Mouse (Mus musculus) embryo, embryonic 10.5 days (tissue): ENCODE measurements around the gene Selenop.

Source experiments
- DNase-seq: peaks from one replicate; pipeline ENCODE4 v3.0.0-alpha.2; 2015; ENCODE audit warnings: low spot score

Gene Selenop

DNA sequence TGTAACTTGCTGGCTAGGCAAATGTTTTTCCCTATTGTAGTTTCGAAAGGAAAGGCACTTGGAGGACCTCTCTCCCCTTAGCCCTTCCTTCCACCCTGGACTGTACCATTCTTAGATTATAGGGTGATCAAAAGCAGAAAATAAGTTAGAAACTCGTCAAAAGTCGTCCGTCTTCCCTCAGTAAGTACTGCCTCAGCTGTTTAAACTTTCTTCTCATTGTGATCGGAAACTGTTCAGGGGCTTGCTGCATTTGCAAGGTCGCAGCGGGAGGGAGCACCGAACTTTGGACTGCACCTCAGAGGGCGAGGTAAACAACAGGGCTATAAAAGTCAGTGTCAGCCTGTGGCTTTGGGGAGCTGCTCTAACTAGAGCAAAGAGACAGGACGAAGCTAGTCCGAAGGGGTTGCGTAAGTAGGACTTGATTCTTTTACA is 2.3 kb downstream of the Selenop start:
- DNase-seq = peak; percentile 77

DNA sequence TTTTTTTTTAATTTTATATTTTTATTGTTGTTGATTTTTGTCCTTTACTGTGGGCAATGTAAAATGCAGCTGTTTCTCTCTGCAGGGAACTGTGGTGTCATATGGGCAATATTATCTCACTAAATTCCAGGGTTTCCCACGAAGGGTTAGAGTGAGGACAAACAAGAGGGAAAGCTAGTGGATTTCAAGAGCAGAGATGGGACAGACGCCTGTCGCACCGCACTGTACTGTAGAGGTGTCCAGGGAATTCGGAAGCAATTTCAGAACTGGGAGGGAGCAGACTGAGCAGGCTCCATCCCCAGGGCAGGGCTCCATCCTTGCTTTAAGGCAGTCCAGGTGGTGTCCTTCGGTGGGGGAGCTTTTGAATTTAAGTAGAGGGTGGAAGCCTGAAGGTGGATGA is 2.9 kb downstream of the Selenop start:
- DNase-seq = peak; percentile 7

DNA sequence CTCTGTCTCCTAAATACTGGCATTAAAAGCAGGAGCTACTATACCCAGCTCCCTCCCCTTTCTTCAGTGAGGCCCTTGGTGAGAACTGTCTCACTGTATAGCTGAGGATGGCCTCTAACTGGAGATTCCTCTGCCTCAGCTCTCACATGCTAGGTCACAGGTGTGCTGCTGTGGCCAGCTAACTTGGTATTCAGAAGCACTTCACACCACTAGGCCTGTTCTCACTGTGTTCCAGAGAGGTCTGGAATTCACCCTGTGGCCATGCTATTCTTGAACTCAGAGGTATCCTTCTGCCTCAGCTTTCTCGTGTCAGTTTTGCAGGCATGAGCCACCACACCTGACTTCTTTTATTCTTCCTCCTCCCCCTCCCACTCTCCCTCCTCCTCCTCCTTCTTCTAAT is 4.8 kb downstream of the Selenop start:
- no peak for DNase-seq

DNA sequence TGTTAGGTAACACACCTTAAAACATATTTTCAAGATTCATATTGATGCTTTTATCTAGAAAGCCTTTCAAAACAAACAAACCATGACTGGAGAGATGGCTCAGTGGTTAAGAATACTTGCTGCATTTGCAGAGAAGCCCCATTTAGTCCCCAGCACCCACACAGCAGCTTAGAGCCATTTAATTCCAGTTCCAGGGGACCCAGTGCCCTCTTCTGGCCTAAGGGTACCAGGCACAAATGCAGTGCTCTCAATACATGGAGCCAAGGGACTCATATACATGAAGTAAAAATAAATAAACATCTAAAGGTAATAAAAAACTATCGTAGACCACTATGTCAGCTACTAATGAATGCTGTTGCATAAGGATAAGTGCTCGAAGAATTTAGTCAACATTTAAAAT is 9.0 kb downstream of the Selenop start:
- DNase-seq = no peak

DNA sequence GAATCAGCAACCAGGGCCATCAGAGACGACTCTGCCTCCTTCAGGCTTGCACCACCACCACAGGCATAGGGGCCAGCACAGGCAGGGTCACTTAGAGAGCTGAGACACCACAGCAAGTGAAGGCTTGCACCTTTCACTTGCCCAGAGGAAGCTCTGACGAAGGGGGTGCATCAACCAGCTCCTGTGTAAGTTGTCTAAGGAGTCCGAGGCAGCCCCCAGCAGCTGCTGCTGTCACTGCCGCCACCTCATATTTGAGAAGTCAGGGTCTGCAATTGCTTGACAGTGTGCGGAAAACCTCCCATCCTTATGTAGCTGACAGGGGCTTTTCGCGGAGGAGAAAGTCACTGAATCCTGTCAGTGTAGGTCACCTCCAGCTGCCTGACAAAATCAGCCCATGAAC is 10.9 kb downstream of the Selenop start:
- no peak for DNase-seq

DNA sequence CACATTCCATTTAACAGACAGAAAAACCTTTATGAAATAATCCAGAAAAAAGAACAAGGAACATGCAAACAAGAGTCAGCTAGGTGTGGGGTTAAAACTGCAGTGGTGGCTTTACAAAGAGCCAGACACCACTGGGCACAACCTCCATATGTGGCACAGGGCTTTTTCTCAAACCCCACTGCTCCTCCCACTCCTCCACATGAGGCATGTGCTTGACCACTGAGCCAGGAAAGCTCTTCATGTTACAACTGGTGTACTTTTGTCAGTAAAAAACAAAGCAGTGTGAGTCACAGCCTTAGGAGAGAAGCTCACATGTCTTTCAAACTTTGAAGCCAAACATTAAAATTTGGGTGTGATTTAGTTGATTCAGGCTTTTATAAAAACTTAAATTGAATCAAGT is 12.9 kb downstream of the Selenop start:
- no peak for DNase-seq

DNA sequence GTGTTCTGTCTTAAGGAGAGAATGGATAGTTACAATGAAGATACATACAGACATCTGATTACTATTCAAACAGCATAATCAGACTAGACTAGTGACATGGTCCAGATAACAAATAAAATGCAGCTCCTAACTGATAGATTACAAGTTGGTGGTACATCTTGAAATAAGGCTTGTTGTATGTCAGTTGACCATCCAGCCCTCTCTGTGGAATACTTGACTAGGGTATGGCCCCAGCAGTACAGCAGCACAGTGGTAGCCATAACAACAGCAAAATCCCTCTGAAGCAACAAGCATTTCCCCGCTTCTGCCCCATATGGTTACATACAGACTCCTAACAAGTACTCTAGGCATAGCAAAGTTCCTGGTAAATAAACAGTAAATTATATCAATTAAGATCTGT is 13.4 kb downstream of the Selenop start:
- no peak for DNase-seq

DNA sequence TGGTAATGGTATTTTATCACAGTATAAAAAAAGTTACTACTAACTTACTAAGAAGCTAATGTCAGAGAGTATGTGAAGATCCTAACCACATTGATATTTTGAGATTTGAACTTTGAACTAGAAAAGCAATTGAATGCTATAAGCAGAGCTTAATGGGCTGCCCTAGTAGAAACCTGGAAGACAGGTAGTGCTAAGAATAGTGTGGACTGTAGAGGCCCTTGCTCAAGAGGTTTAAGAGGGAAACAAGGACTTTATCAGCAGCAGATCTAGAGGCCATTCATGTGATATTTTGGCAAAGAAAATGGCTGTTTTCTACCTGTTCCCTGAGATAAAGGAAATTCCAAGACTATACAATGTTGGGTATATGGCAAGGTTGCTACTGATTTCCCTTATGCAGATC is 17.7 kb downstream of the Selenop start:
- DNase-seq = no peak

DNA sequence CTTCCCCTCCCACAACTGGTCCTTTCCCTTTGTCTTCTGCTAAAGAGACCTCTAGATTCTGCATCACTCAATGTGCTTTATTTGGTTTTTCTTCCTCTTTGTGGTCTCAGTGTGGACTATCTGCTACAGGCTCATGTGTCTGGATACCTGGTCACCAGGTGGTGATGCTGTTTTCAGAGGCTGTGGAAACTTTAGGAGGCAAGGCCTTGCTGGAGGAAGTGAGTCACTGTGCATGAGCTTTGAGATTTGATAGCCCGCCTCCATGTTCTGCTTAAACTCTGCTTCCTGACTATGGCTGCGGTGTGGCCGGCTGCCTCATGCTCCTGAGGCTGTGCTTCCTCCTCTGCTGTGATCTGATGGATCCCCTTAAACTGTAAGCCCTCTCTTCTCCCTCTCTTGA is 22.1 kb downstream of the Selenop start:
- no peak for DNase-seq

DNA sequence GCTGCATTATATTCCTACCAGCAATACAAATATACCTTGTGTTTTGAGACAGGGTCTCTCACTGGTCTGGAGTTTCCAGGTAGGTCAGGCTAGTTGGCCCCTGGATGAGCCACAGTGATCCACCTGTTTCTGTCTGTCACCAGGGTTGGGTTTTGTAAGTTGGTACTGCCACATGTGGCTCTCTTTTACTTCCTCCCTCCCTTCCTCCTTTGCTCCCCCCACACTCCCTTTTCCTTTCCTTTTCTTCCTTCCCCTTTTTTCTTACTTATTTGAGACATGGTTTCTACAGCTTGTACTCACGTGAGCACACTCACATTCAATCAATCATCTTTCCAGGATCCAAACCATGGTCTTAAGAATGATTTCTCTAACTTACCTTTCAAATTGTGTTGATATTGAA is 25.1 kb downstream of the Selenop start:
- no peak for DNase-seq

DNA sequence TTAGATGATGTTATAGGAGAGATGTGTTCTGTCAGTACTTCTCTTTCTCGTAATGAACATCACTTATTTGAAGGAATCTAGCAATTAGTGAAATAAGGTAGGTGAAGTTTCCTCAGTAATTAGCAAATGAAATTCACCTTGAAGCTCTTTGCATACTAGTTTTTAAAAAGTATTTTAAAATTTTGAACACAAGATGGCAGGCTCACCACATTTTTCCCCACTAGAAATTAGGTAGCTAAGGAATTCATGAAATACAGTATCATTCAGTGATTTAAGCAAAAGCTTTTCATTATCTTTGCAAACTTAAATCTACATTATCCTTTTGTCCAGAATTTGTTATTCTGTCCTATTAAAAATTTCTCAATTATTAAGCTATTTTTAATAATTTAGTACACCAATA is 27.6 kb downstream of the Selenop start:
- no peak for DNase-seq

DNA sequence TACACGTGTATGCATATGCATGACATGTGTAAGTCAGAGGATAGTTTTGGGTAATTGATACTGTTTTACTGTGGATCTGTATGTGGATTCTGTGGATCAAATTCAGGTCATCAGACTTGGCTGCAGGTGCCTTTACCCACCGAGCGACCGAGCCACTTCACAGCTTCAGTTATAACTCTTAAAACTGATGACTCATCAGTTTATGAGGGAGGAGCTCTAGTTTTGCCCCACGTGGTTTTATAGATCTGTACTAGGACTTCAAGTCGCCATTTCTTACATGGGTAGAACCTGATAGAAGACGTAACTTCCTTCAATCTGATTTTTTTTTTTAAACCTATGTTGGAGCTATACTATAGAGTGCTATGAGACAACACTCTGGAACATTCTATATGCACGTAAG is 29.3 kb downstream of the Selenop start:
- DNase-seq = no peak

DNA sequence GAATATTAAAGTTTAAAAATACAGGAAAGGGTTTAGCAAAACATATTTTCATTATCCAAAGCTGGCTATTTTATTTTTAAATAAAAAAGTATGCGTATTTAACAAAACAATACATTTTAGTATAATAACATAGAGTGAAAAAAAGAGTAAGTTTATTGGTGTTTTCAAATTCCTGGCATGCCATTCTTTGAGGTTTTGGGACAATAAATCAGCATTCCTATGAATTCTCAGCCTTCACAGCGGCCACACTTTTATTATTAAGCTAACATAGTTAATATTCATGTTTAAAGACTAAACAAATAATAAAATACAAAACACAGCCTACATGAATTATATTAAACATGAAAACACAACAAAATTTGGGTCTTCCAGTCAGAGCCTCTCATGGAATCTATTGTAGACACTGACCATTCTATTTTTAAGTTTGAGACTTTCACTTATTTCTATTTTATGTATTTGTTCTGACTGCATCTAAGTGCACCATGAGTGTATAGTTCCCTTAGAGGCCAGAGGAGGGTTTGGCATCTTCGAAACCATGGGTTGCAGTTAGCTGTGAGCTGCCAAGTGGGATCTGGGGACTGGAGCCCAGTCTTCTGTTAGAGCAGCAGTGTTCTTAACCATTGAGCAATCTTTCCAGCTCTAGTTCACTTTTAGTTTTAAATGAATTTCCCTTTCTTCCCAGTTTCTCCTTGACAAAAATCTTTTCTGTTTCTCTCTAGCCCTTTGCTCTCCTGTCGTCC is 32.2 kb downstream of the Selenop start:
- no peak for DNase-seq

DNA sequence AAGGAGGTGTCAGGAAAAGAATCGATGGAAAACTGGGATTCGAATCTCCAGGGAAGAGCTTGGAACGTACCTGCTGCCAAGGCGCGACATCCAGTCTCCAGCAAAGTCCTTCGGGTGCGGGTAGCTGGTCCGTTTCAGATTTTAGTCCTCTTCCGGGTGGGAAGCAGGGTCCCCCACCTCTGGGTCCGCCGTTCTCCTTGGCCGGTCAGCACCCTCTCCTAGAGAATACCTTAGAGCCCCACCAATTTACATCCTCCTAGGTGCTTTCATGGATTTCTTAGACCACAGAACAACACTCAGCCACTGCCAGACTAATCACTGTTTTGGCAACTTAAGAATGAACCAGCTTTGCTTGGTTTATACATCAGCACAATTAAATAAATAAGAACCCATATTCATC is 35.1 kb downstream of the Selenop start, which contains the start of gene Ccdc152:
Gene Ccdc152 (minus strand): TSS at position 101 of the 400 bp plus-strand sequence.
- DNase-seq = no peak

DNA sequence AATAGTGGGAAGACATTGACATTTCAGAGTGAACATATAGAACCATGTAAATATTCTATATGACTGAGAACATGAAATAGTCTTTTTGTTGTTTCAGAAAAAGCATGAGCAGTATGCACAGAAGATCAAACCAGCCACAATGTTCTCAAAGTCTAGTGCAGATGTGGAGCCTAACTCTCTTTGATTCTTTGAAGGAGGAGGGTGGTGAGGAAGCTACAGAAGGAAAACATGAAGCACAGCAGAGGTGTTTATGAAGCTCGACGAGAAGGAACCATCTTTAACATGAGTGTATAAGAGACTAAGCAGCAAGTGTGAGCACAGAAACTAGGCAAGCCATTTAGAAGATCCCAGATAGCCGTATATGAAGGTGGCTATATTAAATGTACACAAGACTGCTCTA is 41.5 kb downstream of the Selenop start:
- DNase-seq = no peak

DNA sequence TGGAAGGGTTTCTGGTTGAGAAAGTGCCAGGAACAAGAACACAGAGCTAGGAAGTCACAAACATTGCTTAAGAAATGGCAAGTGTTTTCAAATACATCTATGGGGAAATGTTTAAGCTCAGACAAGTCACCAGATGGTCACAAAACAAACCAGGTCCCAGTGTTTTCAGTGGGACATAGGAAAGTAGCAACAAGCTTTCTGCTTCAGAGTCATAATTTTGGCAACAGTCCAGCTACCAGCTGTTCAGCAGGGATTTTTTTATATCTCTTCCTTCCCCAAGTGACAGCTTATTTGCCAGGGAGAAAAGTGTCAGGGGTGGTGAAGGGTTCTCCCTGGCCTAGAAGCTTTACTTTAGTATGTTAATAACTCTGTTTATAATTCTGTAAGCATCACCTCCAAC is 44.6 kb downstream of the Selenop start:
- no peak for DNase-seq

DNA sequence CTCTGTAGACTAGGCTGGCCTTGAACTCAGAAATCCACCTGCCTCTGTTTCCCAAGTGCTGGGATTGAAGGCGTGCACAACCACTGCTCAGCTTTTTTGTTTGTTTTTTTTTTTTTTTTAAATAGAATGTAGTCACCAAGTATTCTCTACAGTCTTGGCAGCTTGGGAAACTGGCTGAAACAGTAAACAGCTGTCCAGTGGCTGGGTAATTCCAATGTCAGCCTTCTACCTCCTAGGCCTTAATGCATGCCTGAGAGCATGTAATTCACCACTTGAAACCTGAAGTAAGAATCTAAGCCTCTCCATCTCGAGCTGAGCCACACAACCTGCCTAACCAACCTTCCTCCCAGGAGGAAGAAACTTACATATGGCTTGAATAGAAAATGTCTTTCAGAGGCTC is 48.3 kb downstream of the Selenop start:
- DNase-seq = no peak

DNA sequence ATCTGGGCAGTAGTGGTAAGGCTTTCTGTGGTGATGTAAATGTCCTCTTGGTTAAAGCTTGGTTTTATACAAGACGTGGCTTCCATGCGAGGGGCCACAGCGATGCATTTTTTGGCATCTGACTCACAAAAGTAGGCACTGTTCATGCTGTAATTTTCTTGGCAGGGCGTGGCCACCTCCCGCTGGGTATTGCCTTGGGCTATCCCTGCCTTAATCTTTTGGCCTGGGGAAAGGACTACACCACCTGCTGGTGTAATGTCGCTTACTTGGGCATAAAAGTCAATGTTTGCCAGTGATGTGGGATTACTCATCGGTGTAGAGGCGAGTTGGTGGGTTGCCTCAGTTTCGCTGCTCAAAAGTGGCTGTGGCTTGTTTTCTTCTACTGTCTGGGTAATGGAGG is 51.6 kb downstream of the Selenop start:
- no peak for DNase-seq

DNA sequence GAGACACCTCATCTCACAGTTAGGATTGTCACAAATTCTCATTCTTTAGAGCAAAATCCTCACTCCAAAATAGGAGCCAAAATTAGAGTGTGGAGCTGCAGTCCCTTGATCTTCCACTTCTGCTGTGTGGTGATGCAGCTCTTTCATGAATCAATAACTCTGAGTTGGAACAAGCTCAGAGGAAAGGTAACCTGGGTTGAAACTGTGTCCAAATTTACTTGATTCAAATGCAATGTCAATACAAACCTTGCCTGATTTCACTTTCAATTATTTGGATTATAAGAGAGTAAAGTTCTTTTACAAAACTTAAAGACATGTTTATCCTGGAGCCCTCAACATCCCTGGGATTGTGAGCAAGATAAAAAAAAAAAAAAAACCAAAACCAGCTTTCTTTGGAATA is 54.7 kb downstream of the Selenop start:
- DNase-seq = no peak
